Mouse (Mus musculus) limb, embryonic 15.5 days (tissue): ENCODE results near the gene H2-K1. TPM values are rescaled to one million over a fixed set of nuclear protein-coding genes. Genes with fewer than 3 reads are reported as not detected.

ENCODE experiments used
- ATAC-seq: fragments of 200-750 bp; cut with Nextera tagmentation; 2 replicates; pipeline ENCODE4 v1.8.0; 2017; ENCODE audit warnings: low read depth, moderate TSS enrichment; ENCODE audit not compliant: insufficient number of reproducible peaks, low FRiP score, low TSS enrichment
- H3K27ac ChIP-seq: fragments of 300-500 bp; sonication (generic); 2 replicates; pipeline ENCODE4 v1.5.1; 2015; ENCODE audit warnings: moderate library complexity, mild to moderate bottlenecking, inconsistent platforms
- H3K27me3 ChIP-seq: fragments of 300-500 bp; sonication (generic); 2 replicates; pipeline ENCODE4 v1.6.1; 2015; ENCODE audit warnings: inconsistent platforms
- H3K36me3 ChIP-seq: fragments of 300-500 bp; sonication (generic); 2 replicates; pipeline ENCODE4 v1.6.1; 2015; ENCODE audit warnings: inconsistent platforms
- H3K4me1 ChIP-seq: fragments of 300-500 bp; sonication (generic); 2 replicates; pipeline ENCODE4 v1.6.1; 2015; ENCODE audit warnings: inconsistent platforms
- H3K4me2 ChIP-seq: fragments of 300-500 bp; sonication (generic); 2 replicates; pipeline ENCODE4 v1.6.1; 2015; ENCODE audit warnings: mild to moderate bottlenecking, inconsistent platforms
- H3K4me3 ChIP-seq: fragments of 300-500 bp; sonication (generic); 2 replicates; pipeline ENCODE4 v1.5.1; 2015; ENCODE audit warnings: mild to moderate bottlenecking, inconsistent platforms
- H3K9ac ChIP-seq: fragments of 300-500 bp; sonication (generic); 2 replicates; pipeline ENCODE4 v1.6.1; 2015; ENCODE audit warnings: inconsistent platforms
- H3K9me3 ChIP-seq: fragments of 300-500 bp; sonication (generic); 2 replicates; pipeline ENCODE4 v1.6.1; 2016; ENCODE audit warnings: inconsistent platforms
- WGBS: fragments of 180-500 bp; shearing (Covaris S2); methylation state at CpG from one replicate; pipeline ENCODE4 v1.1.7; 2015; 5-methylcytosine and 5-hydroxymethylcytosine counted together
- polyA plus RNA-seq: library from polyadenylated mRNA; unstranded; fragments of >200 nt; fragmentation: Nextera tagmentation; extraction: Ambion mirVana; gene quantifications from 2 replicates; pipeline ENCODE4 v1.2.1, GENCODE M21; 2015

Gene H2-K1
- polyA plus RNA-seq, 1 experiment from 2014 or later: 25.5 TPM

DNA sequence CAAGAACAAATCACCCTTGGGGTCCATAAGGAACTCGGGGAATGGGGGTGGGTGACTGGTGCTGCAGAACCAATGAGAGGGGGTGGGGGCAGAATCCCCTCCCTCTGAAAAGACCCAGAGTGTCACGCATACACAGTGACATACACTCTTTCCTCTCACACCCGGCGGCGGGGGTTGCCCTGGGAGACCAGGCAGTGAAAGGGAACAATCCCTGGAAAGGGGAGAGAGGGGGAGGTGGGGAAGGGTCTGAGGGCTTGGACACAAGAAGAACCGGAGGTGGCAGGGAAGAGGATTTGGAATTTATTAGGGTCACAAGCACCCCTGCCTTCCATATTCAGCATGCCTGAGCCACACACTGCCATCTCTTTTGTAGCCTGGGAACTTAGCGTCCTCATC lies 25.6 kb upstream of the H2-K1 start:
- H3K4me2 ChIP-seq: peak overlapping the region; percentile 84
- no peaks in the 10 kb centered on the region for H3K27me3 ChIP-seq
- H3K4me3 ChIP-seq: peak overlapping the region; percentile 86
- peaks cover 51% of the 10 kb centered on the region for H3K36me3 ChIP-seq
- H3K27ac ChIP-seq: no peak overlapping the region
- H3K4me1 ChIP-seq: peaks cover 72% of the 10 kb centered on the region
- H3K9ac ChIP-seq: peak overlapping the region; percentile 90
- ATAC-seq: no peak
- H3K9me3 ChIP-seq: no peaks in the 10 kb centered on the region
- 15% methylated on average over 7 of the region's 7 CpGs for WGBS

DNA sequence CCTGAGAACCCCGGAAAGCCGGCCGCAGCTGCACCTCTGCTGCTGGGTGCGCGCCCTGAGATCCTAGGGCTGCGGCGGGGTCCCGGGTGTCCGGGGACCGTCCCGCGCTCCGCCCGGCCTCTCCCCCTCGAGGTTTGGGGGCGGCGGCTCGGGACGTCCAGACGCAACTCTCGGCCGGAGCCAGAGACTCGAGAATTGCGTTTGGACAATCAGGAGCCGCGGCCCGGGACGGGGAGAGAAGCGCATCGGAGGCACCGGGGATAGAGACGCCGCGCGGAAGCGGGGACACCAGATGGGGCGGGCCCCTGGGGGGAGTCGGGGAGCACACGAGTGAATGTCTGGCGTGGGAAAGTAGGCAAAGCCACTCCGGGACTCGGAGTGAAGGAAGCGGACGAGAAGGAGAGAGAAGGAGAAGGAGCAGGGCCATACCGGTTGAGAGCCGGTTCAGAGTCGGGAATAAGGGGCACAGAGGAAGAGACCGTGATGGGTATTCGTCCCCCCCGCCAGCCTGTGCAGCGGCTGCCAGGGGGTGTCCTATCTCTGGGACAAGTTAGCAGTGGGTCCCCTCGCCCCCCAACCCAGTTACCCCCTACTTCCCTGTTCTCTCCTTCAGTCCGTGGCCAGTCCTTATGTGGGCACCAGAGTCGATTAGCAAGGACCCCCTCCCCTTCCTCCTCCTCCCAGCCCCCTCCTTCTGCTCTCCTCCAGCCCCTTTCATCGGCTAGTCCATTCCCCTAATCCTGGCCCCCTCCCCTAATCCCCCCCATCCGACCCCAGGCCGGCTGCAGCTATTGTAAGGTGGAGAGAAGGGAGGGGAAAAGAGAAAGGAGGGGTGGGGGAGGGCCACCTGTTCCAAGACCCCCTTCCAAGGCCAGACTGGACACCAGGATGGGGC lies 25.0 kb upstream of the H2-K1 start:
- ATAC-seq: 0 out of 2 replicates have a peak, but pooled peaks have one; percentile 0
- Histone ChIP-seq H3K4me3 (peak overlapping the region; percentile 86), H3K4me1 (peaks cover 66% of the 10 kb centered on the region), H3K9ac (peak overlapping the region; percentile 90), H3K4me2 (peak overlapping the region; percentile 84), H3K9me3 (peaks cover 2% of the 10 kb centered on the region; the same call in 1 of the 2 replicates), H3K27me3 (no peaks in the 10 kb centered on the region), H3K27ac (peak overlapping the region; percentile 95), H3K36me3 (peaks cover 48% of the 10 kb centered on the region)
- WGBS: 1% methylated on average over 57 of the region's 57 CpGs

DNA sequence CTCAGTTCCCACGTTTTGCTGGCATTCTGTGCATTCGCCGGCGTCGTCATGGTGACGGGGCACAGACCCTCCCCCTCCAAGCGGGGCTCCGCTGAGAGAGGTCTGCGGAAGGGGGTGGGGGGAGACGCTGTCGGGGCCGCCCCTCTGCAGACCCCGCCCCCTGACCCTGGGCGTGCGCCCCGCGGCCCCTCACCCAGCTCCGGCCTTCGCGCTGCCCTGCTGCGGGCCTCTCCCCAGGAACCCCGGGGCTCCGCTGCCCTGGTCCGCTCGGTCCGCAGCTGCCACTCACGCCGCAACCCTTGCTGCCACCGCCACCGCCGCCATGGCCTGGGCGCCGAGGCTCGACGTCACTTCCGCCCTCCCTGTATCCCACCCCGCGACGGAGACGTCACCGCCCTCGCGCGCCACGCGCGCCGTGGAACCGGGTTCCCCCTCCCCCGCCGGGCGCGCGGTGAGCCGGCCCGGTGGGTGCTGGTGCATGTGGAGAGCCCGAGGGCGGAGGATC lies 24.2 kb upstream of the H2-K1 start, which contains the start of gene Ring1:
Ring1 (minus strand) TSS at position 364 of the 505 bp plus-strand sequence.
- H3K9me3 ChIP-seq: peaks cover 7% of the 10 kb centered on the region; the same call in 1 of the 2 replicates
- peak within 1 kb of the TSS; percentile 86 for H3K4me3 ChIP-seq
- no peaks in the 10 kb centered on the region for H3K27me3 ChIP-seq
- peaks cover 58% of the 10 kb centered on the region for H3K4me1 ChIP-seq
- H3K4me2 ChIP-seq: peak within 1 kb of the TSS; percentile 84
- H3K36me3 ChIP-seq: peaks cover 41% of the 10 kb centered on the region
- WGBS: under 1% methylated on average over 53 of the region's 58 CpGs
- H3K9ac ChIP-seq: peak within 1 kb of the TSS; percentile 90
- peak within 1 kb of the TSS; percentile 95 for H3K27ac ChIP-seq
- ATAC-seq: peak; percentile 74

DNA sequence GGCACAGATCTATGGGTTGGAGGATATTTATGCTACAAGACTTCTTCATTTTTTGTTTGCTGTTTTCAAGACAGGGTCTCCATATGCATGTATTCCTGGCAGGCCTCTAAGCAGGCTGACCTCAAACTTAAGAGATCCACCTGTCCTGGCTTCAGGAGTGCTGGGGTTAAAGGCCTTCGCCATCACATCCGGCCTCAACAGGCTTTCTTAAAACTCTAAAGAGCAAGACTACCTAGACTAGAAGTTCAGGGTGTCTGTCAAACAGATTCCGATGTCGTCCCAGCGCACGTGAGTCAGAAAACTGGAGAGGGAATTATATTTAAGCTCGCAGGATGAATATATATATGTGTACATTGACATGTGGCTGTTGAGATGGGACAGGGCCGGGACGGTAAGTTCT lies 23.5 kb upstream of the H2-K1 start:
- Histone ChIP-seq H3K27ac (peak overlapping the region; percentile 95), H3K27me3 (no peaks in the 10 kb centered on the region), H3K9ac (0 out of 2 replicates have a peak overlapping the region, but pooled peaks have one; percentile 90), H3K36me3 (peaks cover 34% of the 10 kb centered on the region), H3K4me2 (peak overlapping the region; percentile 84), H3K4me1 (peaks cover 51% of the 10 kb centered on the region), H3K4me3 (peak overlapping the region; percentile 86), H3K9me3 (peaks cover 7% of the 10 kb centered on the region; the same call in 1 of the 2 replicates)
- no peak for ATAC-seq
- 60% methylated on average over 9 of the region's 9 CpGs for WGBS

DNA sequence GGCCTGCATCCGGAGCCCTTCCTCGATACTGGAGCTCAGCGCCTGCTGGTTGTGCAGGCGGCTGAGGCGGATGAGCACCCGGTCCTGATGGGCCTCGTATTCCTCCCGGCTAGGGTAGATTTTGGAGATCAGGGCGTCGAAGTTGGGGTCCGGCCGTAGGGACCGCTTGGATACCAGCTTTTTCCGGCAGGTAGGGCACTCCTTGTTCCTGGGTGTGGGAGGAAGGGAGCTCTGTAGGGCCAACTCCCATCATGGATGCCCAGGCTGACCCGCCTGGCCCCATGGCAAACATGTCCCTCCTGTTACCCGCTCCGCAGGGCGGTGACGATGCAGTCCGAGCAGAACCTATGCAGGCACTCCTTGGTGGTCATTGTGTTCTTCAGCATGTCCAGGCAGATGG lies 22.8 kb upstream of the H2-K1 start:
- Histone ChIP-seq H3K36me3 (peaks cover 27% of the 10 kb centered on the region), H3K9me3 (peaks cover 7% of the 10 kb centered on the region; the same call in 1 of the 2 replicates), H3K4me3 (no peak overlapping the region), H3K27me3 (no peaks in the 10 kb centered on the region), H3K4me1 (peaks cover 44% of the 10 kb centered on the region), H3K4me2 (no peak overlapping the region), H3K27ac (no peak overlapping the region), H3K9ac (no peak overlapping the region)
- ATAC-seq: no peak
- WGBS: 92% methylated on average over 20 of the region's 20 CpGs

DNA sequence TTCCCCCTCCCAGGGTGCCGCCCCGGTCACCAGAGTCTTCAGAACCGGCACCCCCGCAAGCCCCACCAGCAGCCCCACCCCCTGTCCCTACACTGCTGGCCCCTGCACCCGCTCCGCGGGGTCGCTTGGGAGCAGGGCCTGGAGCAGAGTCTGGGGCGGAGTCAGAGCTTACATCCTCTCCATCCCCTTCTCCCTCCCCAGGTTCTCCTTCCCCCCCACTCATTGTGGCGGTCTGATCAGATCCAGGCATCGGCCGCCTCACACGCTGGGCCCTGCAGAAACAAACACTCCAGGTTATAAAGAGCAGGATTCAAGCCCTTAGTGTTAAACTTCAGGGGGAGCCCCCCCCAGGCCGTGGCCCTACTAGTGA lies 22.3 kb upstream of the H2-K1 start:
- Histone ChIP-seq H3K4me3 (no peak overlapping the region), H3K9ac (no peak overlapping the region), H3K27me3 (no peaks in the 10 kb centered on the region), H3K4me2 (no peak overlapping the region), H3K36me3 (peaks cover 27% of the 10 kb centered on the region), H3K9me3 (peaks cover 7% of the 10 kb centered on the region; the same call in 1 of the 2 replicates), H3K27ac (no peak overlapping the region), H3K4me1 (peaks cover 39% of the 10 kb centered on the region)
- 87% methylated on average over 14 of the region's 14 CpGs for WGBS
- ATAC-seq: no peak

DNA sequence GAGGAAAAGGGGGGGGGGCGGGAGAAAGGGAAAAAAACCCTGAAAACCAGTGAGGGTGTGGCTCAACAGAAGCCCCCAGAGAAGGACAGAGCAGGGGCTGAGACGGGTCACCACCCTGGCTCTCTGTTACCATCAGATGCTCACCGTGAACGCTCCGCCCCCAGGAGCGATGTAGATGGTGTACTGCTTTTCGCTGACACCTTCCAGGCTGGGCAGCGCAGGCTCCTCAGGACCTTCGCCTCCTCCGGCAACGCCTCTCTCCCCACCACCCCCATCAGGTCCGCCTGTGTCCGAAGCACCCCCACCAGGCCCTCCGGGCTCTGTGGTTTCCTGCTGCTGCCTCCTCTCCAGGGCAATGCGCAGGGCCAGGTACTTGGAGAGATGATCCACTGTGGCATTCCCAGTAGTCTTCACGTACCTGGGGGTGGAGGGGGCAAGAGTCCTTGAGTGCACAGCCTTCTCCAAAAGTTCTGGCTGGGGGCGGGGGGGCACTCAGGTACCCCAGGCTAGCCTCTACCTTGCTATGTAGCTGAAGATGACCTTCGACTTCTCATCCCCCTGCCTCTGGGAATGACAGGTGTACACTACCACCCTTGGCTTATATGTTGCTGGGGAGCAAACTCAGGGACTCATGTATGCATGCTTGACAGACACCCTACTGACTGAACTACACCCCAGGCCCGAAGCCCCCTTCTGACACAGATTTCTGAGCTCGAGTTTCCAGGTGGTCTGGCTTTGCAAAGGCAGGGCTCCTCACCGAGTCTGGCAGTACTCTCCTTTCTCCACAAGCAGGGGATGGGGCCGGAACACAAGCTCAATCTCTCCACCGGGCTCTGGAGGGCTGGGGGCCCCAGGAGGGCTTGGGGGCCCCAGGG lies 21.6 kb upstream of the H2-K1 start:
- no peak for ATAC-seq
- H3K9ac ChIP-seq: no peak overlapping the region
- peaks cover 7% of the 10 kb centered on the region; the same call in 1 of the 2 replicates for H3K9me3 ChIP-seq
- H3K4me2 ChIP-seq: no peak overlapping the region
- H3K36me3 ChIP-seq: peaks cover 27% of the 10 kb centered on the region
- H3K4me3 ChIP-seq: no peak overlapping the region
- H3K27me3 ChIP-seq: no peaks in the 10 kb centered on the region
- no peak overlapping the region for H3K27ac ChIP-seq
- WGBS: 95% methylated on average over 23 of the region's 23 CpGs
- peaks cover 33% of the 10 kb centered on the region for H3K4me1 ChIP-seq

DNA sequence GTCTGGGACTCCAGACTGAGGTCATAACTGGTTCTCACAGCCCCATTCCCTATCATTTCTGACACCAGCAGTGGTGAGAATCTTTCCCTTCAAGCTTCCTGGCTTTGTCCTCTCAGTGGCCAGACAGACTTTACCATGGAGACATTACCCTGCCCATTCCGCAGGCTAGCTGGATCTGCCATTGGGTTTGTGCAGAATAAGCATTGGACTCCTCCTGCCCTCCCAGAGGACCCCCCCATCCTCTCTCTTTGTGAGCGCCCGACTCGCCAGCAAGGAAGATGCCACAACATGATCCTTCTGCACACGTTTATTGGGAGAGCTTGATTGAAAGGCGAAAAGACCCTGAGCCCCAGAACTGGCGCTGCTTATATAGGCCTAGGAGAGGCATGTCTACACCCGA lies 13.3 kb upstream of the H2-K1 start:
- Histone ChIP-seq H3K9ac (no peak overlapping the region), H3K9me3 (no peaks in the 10 kb centered on the region), H3K27me3 (no peaks in the 10 kb centered on the region), H3K4me2 (no peak overlapping the region), H3K27ac (no peak overlapping the region), H3K4me3 (no peak overlapping the region), H3K4me1 (no peaks in the 10 kb centered on the region), H3K36me3 (no peaks in the 10 kb centered on the region)
- no peak for ATAC-seq
- WGBS: 92% methylated on average over 8 of the region's 8 CpGs

DNA sequence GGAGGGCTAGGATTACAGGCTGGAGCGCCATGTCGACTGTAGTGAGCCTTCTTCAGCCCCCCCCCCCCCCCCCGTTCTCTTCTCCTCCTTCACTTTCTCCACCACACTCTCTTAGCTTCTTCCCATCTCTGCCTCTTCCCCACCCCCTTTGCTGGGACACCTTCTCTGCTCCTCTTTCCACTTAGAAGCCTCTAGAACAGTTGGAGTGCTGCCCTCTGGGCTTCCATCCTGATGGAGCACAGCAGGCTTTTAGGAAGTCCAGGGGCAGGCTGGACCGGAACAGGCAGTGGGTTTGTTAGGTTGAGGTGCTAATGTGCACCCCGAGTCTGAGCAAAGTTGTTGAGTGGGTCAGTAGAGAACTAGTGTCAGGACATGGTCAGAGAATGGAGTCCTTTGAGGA lies 10.0 kb upstream of the H2-K1 start:
- Histone ChIP-seq H3K4me2 (no peak overlapping the region), H3K27ac (no peak overlapping the region), H3K9ac (no peak overlapping the region), H3K27me3 (peaks cover 7% of the 10 kb centered on the region; the same call in 1 of the 2 replicates), H3K4me1 (no peaks in the 10 kb centered on the region), H3K36me3 (no peaks in the 10 kb centered on the region), H3K4me3 (no peak overlapping the region), H3K9me3 (no peaks in the 10 kb centered on the region)
- ATAC-seq: no peak
- 79% methylated on average over 5 of the region's 5 CpGs for WGBS

DNA sequence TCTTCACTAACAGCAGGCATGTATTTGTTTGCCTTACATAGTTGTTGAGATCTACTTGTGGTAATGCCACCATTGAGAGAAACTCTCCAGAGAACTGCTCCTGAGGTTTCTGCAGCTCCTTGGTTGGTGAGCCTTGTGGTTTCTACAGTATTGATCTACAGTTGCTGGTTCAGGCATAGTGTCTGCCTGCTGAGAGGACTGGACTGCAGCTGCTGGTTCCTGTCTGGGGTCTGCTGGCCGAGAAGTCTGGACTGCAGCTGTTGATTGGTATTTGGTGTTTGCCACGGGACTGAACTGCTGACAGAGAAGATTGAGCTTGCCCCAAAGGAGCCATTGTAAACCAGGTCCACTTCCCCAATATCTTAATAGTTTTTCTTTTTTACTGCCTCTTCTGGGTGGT lies 6.4 kb upstream of the H2-K1 start:
- Histone ChIP-seq H3K4me3 (no peak overlapping the region), H3K9ac (no peak overlapping the region), H3K27me3 (peaks cover 16% of the 10 kb centered on the region), H3K27ac (no peak overlapping the region), H3K9me3 (no peaks in the 10 kb centered on the region), H3K4me1 (no peaks in the 10 kb centered on the region), H3K36me3 (no peaks in the 10 kb centered on the region), H3K4me2 (no peak overlapping the region)
- ATAC-seq: no peak
- 26% methylated on average over 2 of the region's 2 CpGs for WGBS

DNA sequence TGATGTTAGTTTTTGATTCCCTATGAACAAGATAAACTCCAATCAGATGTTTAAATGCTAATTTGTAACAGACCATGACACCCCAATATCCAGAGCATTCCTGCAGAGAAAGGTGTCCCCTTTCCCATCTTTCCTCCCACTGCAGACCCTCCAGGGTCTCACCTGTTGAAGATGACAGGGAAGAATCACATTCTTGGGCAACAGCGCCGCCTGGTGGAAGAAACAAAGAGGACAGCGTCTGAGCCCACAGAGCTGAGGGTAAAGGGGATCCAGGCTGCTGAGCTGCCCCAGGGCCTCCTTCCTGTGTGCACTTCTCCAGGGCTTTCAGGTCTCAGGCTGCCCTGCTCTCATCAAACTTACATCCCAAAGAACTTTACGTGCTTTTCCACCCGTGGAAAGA lies 3.3 kb upstream of the H2-K1 start:
- H3K27me3 ChIP-seq: peaks cover 47% of the 10 kb centered on the region
- 4% methylated on average over 5 of the region's 5 CpGs for WGBS
- peaks cover 14% of the 10 kb centered on the region for H3K4me1 ChIP-seq
- no peak for ATAC-seq
- no peak overlapping the region for H3K4me3 ChIP-seq
- no peak overlapping the region for H3K9ac ChIP-seq
- H3K36me3 ChIP-seq: no peaks in the 10 kb centered on the region
- H3K4me2 ChIP-seq: no peak overlapping the region
- no peak overlapping the region for H3K27ac ChIP-seq
- H3K9me3 ChIP-seq: no peaks in the 10 kb centered on the region
